Mouse (Mus musculus): ENCODE measurements around the gene Gna14.

Gna14 gene

DNA sequence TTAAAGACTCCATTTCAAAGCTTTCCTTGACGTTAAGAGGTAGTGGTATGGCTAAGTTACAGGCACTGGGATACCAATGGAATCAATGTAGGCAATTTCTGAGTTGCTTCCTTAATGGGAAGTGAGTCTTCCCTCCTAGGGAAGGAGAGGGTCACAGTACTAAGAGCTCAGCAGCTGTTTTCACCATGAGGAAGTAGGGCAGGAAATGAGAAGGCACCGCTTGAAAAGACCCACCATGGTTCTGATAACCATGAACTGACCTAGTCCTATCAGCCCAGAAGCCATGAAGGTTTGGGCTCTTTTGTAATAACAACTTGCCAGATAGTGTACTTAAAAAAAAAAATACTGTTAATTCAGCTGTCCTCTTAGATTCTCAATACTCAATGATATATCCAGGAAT, 20.6 kb downstream of the Gna14 start:
- DNase-seq (ENCODE audit: low read depth, low spot score): no peak

DNA sequence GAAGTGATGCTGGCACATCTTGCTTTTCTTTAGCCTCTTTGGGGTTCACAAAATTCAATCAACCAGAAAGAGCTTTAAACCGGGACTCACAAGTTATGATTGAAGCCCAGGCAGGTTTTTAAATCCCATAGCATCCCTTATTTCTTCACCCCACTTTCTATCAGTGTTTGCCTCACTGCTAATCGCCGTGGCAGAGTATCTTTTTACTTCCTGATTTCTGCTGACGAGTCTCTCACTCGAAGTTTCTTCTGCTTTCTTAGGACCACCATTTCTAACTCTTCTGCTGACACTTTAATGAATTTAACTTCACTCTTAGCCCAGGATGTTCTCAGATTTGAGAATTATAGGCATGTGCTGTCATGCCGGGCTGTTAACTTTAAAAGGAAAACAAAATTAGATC, 21.6 kb downstream of the Gna14 start:
- DNase-seq (ENCODE audit: low read depth, low spot score): no peak

DNA sequence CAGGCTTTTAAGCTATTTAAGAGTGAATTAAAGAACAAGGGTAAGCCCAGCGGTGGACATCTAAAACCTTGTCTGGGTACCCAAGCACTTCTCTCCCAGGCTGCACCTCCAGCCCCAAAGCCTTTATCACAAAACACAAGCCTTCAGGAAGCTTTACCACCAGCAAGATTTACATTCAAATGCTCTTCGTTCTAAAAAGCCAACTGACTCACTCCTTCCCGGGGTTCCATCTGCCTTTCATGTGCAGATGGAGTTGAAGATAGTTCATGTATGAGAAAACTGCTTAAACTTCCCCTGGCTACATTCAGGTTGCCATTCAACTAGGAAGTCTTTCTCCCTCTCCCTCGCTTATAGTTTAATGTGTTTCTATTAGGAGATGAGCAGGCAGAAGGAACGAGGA, 23.8 kb downstream of the Gna14 start:
- no peak for DNase-seq (ENCODE audit: low read depth, low spot score)

DNA sequence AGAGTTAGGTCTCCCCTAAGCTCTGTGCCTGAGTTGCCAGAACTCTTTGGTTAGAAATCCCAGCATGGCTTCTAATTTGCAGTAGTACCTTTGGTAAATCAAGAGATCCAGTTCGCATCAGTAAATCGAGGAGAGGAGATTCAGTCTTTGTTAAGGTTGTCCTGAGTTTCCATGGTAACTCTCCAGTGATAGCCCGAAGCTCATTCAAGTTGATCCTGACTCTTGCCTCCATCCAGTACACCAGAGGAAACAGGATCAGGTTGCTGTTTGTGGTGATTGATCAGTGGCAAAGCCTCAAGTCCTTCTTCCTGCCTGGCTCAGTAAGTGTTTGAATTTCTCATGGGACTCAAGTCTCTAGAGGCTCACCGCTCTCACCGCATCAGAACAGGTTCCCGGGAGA, 24.7 kb downstream of the Gna14 start:
- DNase-seq (ENCODE audit: low read depth, low spot score): no peak

DNA sequence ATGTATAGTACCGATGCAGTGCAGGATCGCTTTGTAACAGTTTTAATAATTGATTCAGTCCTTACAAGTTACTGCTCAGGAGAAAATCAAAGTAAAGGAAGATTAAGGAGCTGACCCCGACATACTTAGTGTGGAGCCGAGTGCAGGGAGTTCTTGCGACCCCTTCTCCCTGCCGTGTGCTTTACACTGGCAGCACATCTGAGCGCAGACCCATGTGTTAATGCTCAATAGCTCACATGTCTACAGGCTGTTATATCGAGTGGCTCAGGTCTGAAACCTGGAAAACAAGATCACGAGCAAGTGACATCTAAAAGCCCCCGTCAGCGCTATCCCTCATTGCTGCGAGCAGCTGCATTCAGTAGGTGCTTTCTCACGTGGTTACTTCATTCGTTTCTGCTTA, 25.3 kb downstream of the Gna14 start:
- no peak for DNase-seq (ENCODE audit: low read depth, low spot score)

DNA sequence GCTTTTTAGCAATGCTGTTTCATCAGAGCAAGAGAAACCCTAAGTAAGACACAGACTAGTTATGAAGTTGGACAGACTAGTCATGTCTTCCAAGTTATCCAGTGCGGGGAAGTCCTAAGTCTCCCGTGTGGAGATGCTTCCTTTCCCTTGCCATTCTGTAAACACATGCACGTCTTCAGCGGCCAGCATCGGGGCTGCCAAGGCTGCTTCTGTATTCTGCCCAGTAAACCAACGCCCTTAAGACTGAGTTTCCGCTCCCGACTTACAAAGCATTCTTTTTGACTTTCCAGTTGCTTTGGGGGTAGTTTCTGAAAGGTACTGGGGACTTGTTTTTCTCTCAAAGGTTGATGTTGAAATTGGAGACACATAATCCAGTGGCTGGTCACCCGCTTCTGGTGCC, 26.9 kb downstream of the Gna14 start:
- no peak for DNase-seq (ENCODE audit: low read depth, low spot score)

DNA sequence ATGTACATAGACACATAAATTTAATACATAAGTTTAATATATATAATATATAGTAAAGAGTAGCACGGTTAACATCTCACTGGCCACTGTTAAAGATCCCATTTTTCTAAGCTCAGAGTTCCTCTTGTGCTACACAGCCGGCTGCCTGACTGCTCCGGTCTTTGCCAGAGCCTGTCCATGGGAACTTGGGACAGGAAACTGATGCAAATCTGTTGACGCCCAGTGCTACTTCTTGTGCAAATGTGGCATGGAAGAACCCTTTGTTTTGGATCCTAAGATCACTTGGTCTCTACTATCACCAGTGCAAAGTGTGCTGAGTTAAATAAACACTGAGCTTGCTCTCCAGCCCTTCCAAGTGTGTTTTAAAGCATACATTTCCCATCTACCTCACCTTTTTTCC, 29.2 kb downstream of the Gna14 start:
- DNase-seq (ENCODE audit: low read depth, low spot score): no peak

DNA sequence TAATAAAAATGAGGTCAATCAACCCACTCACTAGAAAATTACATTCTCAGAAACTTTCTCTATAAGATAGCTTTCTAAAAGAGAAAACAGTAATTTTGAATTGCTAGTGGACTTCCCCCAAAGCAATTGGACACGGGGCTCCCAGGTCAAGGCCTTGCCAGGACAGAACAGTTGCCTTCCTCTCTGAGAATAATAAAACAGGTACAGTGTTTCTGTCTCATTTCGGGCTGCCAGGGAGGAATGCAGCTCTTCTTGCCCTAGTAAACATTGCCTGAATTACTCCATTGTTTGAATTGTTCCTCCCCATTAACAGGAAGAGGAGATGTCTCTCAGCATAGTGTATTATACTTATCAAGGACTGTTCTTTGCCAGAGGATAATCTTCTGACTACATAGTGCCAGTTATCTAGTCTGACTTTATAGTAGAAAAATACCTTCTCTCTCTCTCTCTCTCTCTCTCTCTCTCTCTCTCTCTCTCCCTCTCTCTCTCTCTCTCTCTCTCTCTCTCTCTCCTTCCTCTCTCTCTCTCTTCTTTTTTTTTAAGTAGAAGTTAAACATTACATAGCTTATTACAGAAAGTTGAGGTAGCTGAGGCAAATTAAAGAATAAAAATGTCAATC, 33.3 kb downstream of the Gna14 start:
- no peak for DNase-seq (ENCODE audit: low read depth, low spot score)

DNA sequence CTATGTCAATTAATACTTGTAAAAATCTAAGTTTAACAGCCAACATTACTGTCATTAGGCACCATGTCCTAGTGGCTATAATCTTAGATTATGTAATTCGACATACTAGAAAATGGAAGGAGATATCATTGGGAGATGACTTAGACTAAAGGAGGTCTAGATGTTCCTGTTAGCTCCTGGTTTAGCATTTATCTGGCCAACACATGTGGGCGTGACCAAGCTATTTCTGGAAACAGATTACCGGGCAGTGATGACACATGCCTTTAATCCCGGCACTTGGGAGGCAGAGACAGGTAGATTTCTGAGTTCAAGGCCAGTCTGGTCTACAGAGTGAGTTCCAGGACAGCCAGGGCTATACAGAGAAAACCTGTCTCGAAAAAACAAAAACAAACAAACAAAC, 37.1 kb downstream of the Gna14 start:
- DNase-seq (ENCODE audit: low read depth, low spot score): no peak

DNA sequence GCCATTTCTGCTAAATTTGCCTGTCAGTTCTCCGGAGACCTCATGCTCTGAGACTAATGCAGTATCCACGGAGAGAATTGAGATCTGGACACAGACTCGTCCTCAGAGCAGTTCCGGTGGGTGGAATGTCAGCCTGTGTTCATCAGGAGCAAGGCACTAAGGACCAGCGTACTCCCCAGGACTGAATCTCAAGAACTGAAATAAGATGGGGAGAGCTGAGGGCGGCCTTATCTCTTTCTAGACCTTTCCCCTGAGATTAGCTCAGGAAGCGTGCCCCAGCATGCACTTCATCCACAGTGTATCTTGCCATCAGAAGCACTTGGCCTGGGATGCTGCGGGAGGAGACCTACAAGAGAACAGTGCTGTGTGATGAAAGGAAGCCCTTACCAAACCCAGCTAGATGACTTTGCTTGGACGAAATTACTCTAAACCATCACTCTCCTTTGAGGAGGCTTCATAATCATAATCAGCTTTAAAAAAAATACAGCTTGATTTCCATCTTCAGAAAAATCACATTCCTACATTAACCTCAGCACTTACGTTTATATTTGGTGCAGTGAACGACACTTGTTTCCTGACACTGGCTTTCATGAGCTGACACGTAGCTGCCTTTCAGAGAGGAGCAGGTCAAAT, 41.9 kb downstream of the Gna14 start:
- no peak for DNase-seq (ENCODE audit: low read depth, low spot score)

DNA sequence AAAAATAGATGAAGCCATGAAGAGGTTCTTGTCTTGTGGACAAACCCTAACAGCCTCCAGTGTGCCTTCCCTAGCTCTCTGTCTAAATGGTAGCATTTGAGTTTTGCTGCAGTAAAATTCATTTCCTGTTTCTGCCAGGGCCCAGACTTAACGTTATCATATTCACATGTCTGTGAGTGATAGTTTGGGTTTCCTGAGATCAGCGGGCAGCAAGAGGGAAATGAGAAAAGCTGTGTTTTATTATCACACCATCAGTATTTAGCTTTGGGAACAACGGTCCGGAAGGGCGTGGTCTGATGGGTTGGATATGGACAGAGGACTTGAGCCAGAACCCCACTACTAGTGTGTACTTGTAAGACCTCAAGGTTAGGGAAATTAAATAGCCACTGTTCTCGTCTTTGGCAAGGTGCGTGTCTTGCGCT, 42.6 kb downstream of the Gna14 start:
- DNase-seq (ENCODE audit: low read depth, low spot score): no peak

DNA sequence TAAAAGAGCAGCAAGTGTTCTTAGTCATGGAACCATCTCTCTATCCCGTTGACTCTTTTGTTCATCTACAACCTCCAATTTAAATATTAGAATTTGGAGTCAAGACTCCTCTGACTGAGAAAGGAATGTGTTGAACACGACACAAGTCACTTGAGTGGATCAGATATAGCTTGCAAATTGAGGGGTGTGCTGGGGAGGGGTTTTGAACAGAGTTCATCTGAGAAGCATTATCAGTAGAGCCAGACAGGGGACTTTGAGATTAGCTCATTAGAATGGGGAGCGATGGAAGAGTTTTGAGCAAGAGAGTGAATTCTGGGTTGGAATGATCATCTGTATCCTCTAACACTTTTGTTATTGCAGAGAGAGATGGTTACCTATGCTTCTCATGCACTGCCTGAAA, 46.5 kb downstream of the Gna14 start:
- DNase-seq (ENCODE audit: low read depth, low spot score): no peak

DNA sequence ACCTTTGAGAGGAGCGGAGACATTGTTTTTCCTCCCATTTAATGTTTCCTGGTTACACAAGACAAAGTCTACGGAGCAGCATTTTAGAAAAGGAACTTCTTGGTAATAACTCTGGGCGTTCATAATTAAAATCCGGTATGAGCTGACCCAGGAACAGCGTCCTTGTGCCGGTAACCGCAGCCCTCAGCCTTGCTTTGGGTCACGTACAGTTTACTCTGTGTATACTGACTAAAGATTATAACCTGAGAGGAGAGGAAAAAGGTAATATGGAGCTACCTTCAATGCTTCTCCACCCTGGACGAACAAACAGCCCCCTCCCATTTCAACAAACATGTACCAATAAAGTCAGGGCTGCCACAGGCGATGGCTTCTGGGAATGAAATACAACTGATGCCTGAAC, 48.7 kb downstream of the Gna14 start:
- DNase-seq (ENCODE audit: low read depth, low spot score): no peak

DNA sequence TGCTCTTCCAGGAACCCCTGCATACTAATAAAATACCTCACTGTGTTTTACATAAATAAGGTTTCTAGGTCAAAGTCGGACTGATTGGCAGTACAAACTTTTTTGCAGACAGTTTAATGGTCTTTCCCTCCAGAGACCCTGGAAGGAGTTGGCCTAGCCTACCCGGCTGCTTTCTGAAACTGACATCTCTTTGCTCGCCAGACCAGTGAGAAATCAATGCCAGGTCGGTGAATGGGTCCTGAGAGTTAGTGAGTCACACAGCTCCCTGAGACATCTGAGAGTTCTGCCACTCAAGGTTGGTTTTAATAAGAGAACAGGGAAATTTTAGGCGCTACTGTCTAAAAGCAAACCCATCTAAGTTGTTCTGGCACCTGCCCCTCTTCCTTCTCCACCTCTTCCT, 49.1 kb downstream of the Gna14 start:
- no peak for DNase-seq (ENCODE audit: low read depth, low spot score)

DNA sequence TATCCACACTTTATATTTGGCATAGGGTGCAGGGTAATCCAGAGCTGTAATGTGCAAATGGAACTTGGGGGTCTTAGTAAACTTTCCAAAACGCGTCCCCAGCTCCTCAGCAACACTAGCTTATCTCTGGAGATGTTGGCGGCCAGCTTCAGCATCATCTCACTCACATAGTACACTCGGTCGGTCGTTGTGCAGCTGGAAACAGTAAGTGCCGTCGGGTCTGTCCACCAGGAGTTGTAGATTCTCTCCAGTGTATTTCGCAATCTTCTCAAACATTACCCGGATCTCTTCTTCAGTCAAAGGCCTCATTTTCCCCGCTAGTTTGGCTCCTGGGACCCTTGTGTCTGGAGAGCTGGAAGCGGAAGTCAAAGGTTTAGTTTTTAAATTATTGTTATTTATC, 55.2 kb downstream of the Gna14 start:
- DNase-seq (ENCODE audit: low read depth, low spot score): no peak

DNA sequence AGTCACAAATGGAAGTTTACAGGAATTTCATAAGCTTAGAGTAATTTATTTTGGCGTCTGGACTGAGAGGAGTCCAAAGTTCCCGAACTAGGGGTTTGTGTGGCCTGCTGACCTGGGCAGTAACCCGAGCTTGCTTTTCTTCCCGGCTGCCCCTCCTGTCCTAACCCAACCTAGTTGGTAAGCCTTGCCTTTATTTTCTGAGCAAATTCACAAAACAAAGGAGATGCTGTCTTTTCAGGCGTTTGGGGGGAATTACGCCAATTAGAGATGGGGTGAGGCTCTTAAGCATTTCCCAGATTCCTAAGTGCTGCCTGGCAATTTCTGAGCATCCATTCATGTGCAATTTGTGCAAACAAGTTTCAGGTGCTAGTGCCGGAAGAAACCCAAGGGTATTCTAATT, 55.9 kb downstream of the Gna14 start:
- no peak for DNase-seq (ENCODE audit: low read depth, low spot score)

DNA sequence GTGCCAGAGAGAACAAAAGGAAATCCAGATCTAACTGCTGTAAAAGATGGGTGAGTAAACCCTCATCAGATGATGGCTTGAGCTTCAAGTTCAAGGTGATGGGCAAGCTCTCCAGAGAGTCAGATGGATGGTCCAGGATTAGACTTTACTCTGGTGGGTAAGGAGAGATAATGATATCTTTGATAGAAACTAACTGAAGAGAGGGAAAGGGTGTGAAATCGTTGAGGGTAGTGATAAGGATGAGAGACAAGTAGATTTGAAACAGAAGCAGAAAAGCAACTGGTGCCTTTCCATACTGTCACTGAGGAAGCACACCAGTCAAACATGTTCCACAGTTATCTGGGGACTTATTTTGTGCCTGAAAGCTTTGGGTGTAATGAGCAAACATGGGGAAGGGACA, 56.9 kb downstream of the Gna14 start:
- no peak for DNase-seq (ENCODE audit: low read depth, low spot score)

DNA sequence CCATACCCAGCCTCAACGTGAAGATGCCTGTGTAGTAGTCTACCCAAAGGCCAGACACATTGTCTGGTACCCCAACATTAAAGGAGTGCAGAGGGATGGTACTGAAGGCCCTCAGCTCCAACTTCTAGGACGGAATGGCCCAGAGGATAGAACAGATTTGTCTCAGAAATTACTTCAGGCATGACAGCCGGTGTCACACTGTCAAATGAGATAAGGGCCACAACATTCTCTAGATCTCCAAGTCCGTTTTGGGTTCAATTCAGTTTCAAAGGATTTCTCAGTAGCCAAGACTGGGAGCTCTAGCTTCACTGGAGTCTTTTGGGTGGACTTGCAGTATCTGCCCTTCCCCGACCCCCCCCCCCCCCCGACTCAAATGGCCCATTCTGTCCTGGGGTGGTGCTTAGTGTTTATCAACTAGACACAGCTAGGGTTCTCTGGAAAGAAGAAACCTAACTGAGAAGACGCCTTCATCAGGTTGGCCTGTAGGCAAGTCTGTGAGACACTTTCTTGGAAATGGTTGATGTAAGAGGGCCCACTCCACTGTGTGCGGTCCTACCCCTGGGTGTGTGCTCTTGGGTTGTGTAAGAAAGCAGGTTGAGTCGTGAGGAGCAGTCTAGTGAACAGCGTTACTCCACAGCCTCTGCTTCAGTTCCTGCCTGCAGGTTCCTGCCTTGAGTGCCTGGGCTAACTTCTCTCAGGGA, 59.4 kb downstream of the Gna14 start:
- no peak for DNase-seq (ENCODE audit: low read depth, low spot score)

DNA sequence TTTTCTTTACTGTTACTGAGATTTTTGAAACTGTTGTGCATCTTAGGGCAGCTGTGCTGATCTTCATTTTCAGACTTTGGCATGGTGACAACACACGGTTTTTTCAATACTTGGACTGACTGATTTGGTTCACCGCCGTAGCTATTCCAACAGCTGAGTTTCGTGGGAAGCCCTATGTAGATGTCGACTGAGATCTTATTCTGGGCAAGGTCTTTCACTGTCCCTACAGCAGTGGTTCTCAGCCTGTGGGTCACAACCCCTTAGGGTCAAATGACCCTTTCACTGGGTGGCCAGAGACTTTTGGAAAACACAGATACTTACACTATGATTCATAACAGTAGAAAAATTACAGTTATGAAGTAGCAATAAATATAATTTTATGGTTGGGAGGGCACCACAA, 60.5 kb downstream of the Gna14 start:
- no peak for DNase-seq (ENCODE audit: low read depth, low spot score)

DNA sequence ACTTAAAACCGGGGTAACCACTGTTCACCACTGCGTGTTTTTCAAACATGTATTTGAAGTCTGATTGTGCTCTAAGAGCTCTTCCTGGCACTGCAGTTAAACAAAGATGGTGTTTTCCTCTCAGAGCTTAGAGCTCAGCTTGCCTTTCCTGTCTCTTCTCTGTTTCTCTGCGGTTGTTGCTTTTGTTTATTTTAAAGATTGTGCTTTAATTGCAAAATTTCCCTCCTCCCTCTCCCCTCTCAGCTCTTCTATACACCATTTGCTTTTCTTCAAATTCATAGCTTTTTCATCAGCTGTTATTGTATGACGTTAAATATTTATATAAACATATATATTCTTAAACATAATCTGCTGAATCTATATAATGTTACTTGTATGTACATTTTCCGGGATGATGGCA, 66.5 kb downstream of the Gna14 start:
- no peak for DNase-seq (ENCODE audit: low read depth, low spot score)

DNA sequence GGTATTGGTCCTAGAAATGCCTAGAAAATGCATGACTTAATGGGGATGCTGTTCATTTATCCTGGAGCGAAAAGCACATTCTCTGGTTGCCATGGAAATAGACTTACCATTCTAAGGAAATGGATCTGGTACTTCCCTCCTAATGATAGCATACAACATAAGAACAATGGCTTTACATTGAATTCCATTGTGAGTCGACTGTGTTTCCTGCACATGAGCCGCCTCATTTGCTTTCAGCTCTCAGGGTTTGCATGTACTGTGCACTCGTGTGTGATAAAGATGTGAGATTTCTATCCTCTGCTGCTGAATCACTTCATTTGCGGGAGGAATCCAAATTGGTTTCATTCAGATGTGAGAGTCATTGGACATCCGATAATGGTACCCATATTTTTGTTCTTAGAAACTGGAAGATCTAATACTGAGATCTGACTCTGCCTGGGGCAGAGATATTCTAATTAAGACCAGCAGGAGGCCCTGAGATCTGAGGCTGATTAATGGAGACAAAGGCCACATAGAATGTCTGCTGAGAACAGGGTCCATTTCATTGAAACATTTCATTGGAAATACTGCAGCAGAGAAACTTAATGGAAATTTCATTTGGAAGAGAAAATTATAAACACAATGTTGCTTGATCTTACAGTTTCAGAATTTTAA, 71.3 kb downstream of the Gna14 start:
- no peak for DNase-seq (ENCODE audit: low read depth, low spot score)

DNA sequence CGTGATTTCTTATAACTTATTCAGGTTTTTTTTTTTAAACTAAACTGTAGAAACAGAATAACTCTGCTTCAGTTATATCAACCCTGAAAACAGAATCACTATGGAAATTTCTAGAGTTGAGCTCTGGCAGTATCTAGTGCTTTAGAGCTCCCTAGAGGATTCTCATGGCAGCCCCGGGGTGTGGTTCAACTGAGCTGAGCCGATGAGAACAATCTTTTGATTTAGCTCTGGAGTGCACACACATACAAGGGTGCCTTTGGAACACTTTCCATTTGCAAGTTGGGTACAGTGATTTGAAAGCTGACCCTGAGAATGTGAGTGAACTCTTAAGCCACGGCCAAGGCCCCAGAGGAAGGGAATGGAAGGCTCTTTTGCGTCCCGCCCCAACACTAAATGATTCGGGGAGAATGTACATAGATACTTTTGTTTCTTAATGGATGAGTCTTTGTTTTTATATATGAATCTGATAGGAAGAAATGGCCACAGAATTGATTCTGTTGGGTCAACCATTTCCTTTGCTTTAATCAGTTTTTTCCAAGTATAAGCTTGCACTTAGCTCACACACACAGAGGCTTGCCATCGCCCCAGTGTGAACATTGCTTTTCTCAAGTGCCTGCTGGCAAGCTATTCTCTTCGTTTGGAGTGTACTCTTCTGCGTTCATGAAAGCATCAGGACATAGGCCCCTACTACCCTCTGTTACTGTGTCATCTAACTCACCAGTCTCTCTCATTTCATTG, 75.0 kb downstream of the Gna14 start:
- DNase-seq (ENCODE audit: low read depth, low spot score): peak; percentile 44
